Mouse (Mus musculus) embryonic facial prominence, embryonic 11.5 days (tissue): ENCODE data around the gene Zmynd8. TPM values are rescaled to one million over a fixed set of nuclear protein-coding genes. Genes with fewer than 3 reads are reported as not detected.

Source experiments
- ATAC-seq: fragments of 200-750 bp; cut with Nextera tagmentation; replicated peaks from 2 replicates; pipeline ENCODE4 v1.8.0; 2017; ENCODE audit warnings: low read depth; ENCODE audit not compliant: insufficient number of reproducible peaks, low FRiP score, low TSS enrichment
- DNase-seq: peaks from one replicate; pipeline ENCODE4 v3.0.0-alpha.2; 2015; ENCODE audit warnings: low spot score
- H3K27ac ChIP-seq: fragments of 300-500 bp; sonication (generic); replicated peaks from 2 replicates; pipeline ENCODE4 v1.5.1; 2014; ENCODE audit warnings: mild to moderate bottlenecking, low read depth, low read length, control low read depth
- H3K27me3 ChIP-seq: fragments of 300-500 bp; sonication (generic); 2 replicates; pipeline ENCODE4 v1.6.1; 2014; ENCODE audit warnings: mild to moderate bottlenecking, low read length, moderate library complexity, mixed read lengths; ENCODE audit not compliant: control insufficient read depth, insufficient read depth
- H3K36me3 ChIP-seq: fragments of 300-500 bp; sonication (generic); replicated peaks from 2 replicates; pipeline ENCODE4 v1.6.1; 2014; ENCODE audit warnings: low read depth, mild to moderate bottlenecking, low read length, moderate library complexity, mixed read lengths; ENCODE audit not compliant: control insufficient read depth, insufficient read depth
- H3K4me1 ChIP-seq: fragments of 300-500 bp; sonication (generic); 2 replicates; pipeline ENCODE4 v1.6.1; 2014; ENCODE audit warnings: low read length, mixed read lengths; ENCODE audit not compliant: control insufficient read depth, insufficient read depth
- H3K4me2 ChIP-seq: fragments of 300-500 bp; sonication (generic); 2 replicates; pipeline ENCODE4 v1.6.1; 2014; ENCODE audit warnings: low read depth, mild to moderate bottlenecking, control low read depth, low read length, moderate library complexity
- H3K4me3 ChIP-seq: fragments of 300-500 bp; sonication (generic); 2 replicates; pipeline ENCODE4 v1.5.1; 2014; ENCODE audit warnings: low read depth, low read length, control low read depth
- H3K9ac ChIP-seq: fragments of 300-500 bp; sonication (generic); replicated peaks from 2 replicates; pipeline ENCODE4 v1.6.1; 2014; ENCODE audit warnings: mild to moderate bottlenecking, control low read depth, low read length
- H3K9me3 ChIP-seq: fragments of 300-500 bp; sonication (generic); replicated peaks from 2 replicates; pipeline ENCODE4 v1.6.1; 2016; ENCODE audit warnings: mild to moderate bottlenecking, low read length, inconsistent platforms, mixed read lengths; ENCODE audit not compliant: control insufficient read depth
- WGBS: fragments of 180-500 bp; shearing (Covaris S2); extraction: QIAGEN DNeasy Blood & Tissue Kit; methylation state at CpG from one replicate; pipeline ENCODE4 v1.1.7; 2014; 5-methylcytosine and 5-hydroxymethylcytosine counted together
- microRNA-seq: library from miRNA; unstranded; fragments of <30 nt; microRNA quantifications from one replicate; pipeline ENCODE4, GENCODE M21; 2016; ENCODE audit warnings: borderline number of aligned reads
- polyA plus RNA-seq: library from polyadenylated mRNA; unstranded; fragments of >200 nt; fragmentation: Nextera tagmentation; extraction: Ambion mirVana; gene quantifications from 2 replicates; pipeline ENCODE4 v1.2.1, GENCODE M21; 2014

Zmynd8 gene
- polyA plus RNA-seq, 1 experiment from 2014 or later = 36.8 TPM

- Histone ChIP-seq H3K4me3 (no peak overlapping the region), H3K9me3 (no peaks in the 10 kb centered on the region), H3K27me3 (no peaks in the 10 kb centered on the region), H3K9ac (no peak overlapping the region), H3K4me1 (no peaks in the 10 kb centered on the region; the same call in 1 of the 2 replicates), H3K27ac (no peak overlapping the region), H3K4me2 (no peak overlapping the region), H3K36me3 (no peaks in the 10 kb centered on the region; the same call in 1 of the 2 replicates)
- 67% methylated on average over 2 of the region's 2 CpGs for WGBS
- DNase-seq (no peak), ATAC-seq (no peak)
Observed at GRCm38 (mm10) chr2:165736297-165736696, 162.5 kb downstream of the Zmynd8 start.

Small RNA genes within 50 kb of the gene (microRNA-seq; reads per million reads assigned to microRNA genes)
- not detected for gene Gm22692

Other genes starting within 250 kb of the Zmynd8 start
- 16.2 and 18.0 TPM in 2 replicates for gene Ncoa3, start 93.6 kb upstream of the Zmynd8 start, polyA plus RNA-seq